Mouse (Mus musculus) lung, adult 2 months (tissue): ENCODE data around the gene Zfp146. TPM values are rescaled to one million over a fixed set of nuclear protein-coding genes. Genes with fewer than 3 reads are reported as not detected.
"Not testable (repeated sequence)": the region's sequence is repeated elsewhere in the genome, so short reads cannot be mapped to it uniquely, and the experiment has no call there.

ENCODE experiments used
- DNase-seq: peaks from one replicate; pipeline ENCODE4 v3.0.0; 2022
- H3K4me1 ChIP-seq: fragments of 200-500 bp; 2 replicates; pipeline ENCODE4 v1.6.1; 2011; ENCODE audit warnings: low read length; ENCODE audit not compliant: control insufficient read depth, insufficient read depth
- H3K4me3 ChIP-seq: fragments of 200-500 bp; replicated peaks from 2 replicates; pipeline ENCODE3; 2011; ENCODE audit warnings: low read depth, mild to moderate bottlenecking, control low read depth, low read length; ENCODE audit errors: extremely low read depth
- CTCF ChIP-seq: fragments of 200-500 bp; IDR thresholded peaks from 2 replicates; pipeline ENCODE4 v1.5.1; 2011; ENCODE audit warnings: mild to moderate bottlenecking, low read length, control low read depth; ENCODE audit not compliant: insufficient read depth
- POLR2A ChIP-seq: fragments of 200-500 bp; IDR thresholded peaks from 2 replicates; pipeline ENCODE4 v1.6.1; 2011; ENCODE audit warnings: low read depth, mild to moderate bottlenecking, control low read depth, low read length, borderline replicate concordance; ENCODE audit errors: extremely low read depth
- WGBS: fragments of 180-500 bp; shearing (Covaris S2); methylation state at CpG from one replicate; pipeline ENCODE4 v1.1.7; 2018; 5-methylcytosine and 5-hydroxymethylcytosine counted together
- polyA plus RNA-seq: library from polyadenylated mRNA; depleted of rRNA; stranded (reverse); fragments of >200 nt; gene quantifications from 2 replicates; pipeline ENCODE4 v1.2.3, GENCODE M21; 2012

The Zfp146 gene
- polyA plus RNA-seq, 1 experiment = 14.8 TPM

- Histone ChIP-seq H3K4me1 (peaks cover 4% of the 10 kb centered on the region; the same call in 1 of the 2 replicates), H3K4me3 (peak overlapping the region; percentile 71)
- peak; percentile 48 for DNase-seq
- no peak for TF ChIP-seq CTCF
- no peak for TF ChIP-seq POLR2A
- WGBS = under 1% methylated on average over 26 of the region's 26 CpGs
Measured at GRCm38 (mm10) chr7:30194101-30194831, 24.7 kb upstream of the Zfp146 start.

- peak overlapping the region; percentile 71 for H3K4me3 ChIP-seq
- 2% methylated on average over 26 of the region's 26 CpGs for WGBS
- peaks cover 4% of the 10 kb centered on the region; the same call in 1 of the 2 replicates for H3K4me1 ChIP-seq
- DNase-seq = peak; percentile 81
- TF ChIP-seq CTCF = no peak
Measured at GRCm38 (mm10) chr7:30193581-30194100, 24.1 kb upstream of the Zfp146 start.

- Histone ChIP-seq H3K4me3 (no peak overlapping the region), H3K4me1 (peaks cover 4% of the 10 kb centered on the region; the same call in 1 of the 2 replicates)
- WGBS = 48% methylated on average over 9 of the region's 9 CpGs
- no peak for DNase-seq
- TF ChIP-seq CTCF = no peak
- TF ChIP-seq POLR2A = no peak
Measured at GRCm38 (mm10) chr7:30193013-30193412, 23.5 kb upstream of the Zfp146 start.

GRCm38 (mm10) chr7:30192088-30192487, 22.5 kb upstream of the Zfp146 start:
- DNase-seq = no peak
- TF ChIP-seq POLR2A (no peak), CTCF (no peak)
- H3K4me1 ChIP-seq = peaks cover 4% of the 10 kb centered on the region; the same call in 1 of the 2 replicates
- WGBS = 86% methylated on average over 12 of the region's 12 CpGs
- H3K4me3 ChIP-seq = no peak overlapping the region

- H3K4me1 ChIP-seq = peaks cover 5% of the 10 kb centered on the region; the same call in 1 of the 2 replicates
- no peak for DNase-seq
- H3K4me3 ChIP-seq = no peak overlapping the region
- TF ChIP-seq POLR2A (no peak), CTCF (no peak)
- 81% methylated on average over 4 of the region's 4 CpGs for WGBS
Measured at GRCm38 (mm10) chr7:30189116-30189491, 19.6 kb upstream of the Zfp146 start.

- Histone ChIP-seq H3K4me1 (peaks cover 5% of the 10 kb centered on the region; the same call in 1 of the 2 replicates), H3K4me3 (no peak overlapping the region)
- WGBS = 79% methylated on average over 12 of the region's 12 CpGs
- TF ChIP-seq CTCF (no peak), POLR2A (no peak)
- no peak for DNase-seq
Measured at GRCm38 (mm10) chr7:30188344-30189115, 19.0 kb upstream of the Zfp146 start.

- no peak for DNase-seq
- WGBS = 75% methylated on average over 13 of the region's 13 CpGs
- no peak overlapping the region for H3K4me3 ChIP-seq
- no peak for TF ChIP-seq CTCF
- TF ChIP-seq POLR2A = no peak
- 0 out of 2 replicates have a peak, but pooled peaks cover 2% of the 10 kb centered on the region for H3K4me1 ChIP-seq
Measured at GRCm38 (mm10) chr7:30184641-30185348, 15.2 kb upstream of the Zfp146 start.

GRCm38 (mm10) chr7:30183879-30184289, 14.3 kb upstream of the Zfp146 start, which contains the start of gene Cox7a1:
Gene Cox7a1, plus strand, starts transcription at chr7:30184144.
- peak; percentile 88 for DNase-seq
- WGBS = 1% methylated on average over 11 of the region's 11 CpGs
- Histone ChIP-seq H3K4me3 (peak within 1 kb of the TSS; percentile 5), H3K4me1 (0 out of 2 replicates have a peak, but pooled peaks cover 2% of the 10 kb centered on the region)
- TF ChIP-seq POLR2A (peak; percentile 41; the same call in 1 of the 2 replicates), CTCF (no peak)

GRCm38 (mm10) chr7:30183189-30183588, 13.6 kb upstream of the Zfp146 start:
- H3K4me1 ChIP-seq, DNase-seq, H3K4me3 ChIP-seq: not testable (repeated sequence)
- WGBS = 70% methylated on average over 6 of the region's 7 CpGs

GRCm38 (mm10) chr7:30181929-30182328, 12.4 kb upstream of the Zfp146 start:
- H3K4me3 ChIP-seq, H3K4me1 ChIP-seq, DNase-seq: not testable (repeated sequence)
- 92% methylated on average over 10 of the region's 10 CpGs for WGBS
